Mouse (Mus musculus): ENCODE measurements at regions not wholly inside any gene's neighbourhood (a gene's known extent, or its start where the extent isn't known, plus 50 kb on each side); places are given as distances from the start of the nearest gene placed in this dataset.

DNA sequence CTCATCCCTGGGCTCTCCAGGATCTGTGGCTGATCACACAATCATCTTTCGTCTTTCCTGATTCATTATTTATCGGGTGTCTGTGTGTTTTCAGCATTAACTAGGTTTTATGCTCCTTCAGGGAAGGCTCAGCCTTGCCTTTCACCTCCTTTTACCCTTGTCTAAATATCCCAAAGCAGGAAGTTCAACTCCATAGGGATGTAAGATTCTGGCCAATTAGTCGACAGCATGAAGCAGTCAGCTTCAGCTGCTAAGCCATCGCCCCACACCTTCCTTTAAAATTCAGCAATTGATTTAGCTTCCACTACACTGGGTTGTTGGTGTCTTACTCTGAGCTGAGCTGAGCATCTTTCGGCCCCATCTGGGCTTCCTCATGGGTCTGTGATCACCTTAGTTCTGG is 230.9 kb upstream of the Dpp6 start:
- TF ChIP-seq CTCF (conservative IDR thresholded peaks at IDR 0.05; ENCODE audit: insufficient read depth, insufficient read length, low read depth, low read length) (no peak), POLR2A (IDR thresholded peaks at IDR 0.05; ENCODE audit: low read depth, low read length) (no peak)
